Mouse (Mus musculus): ENCODE measurements around the gene Il18. TPM values are rescaled to one million over a fixed set of nuclear protein-coding genes. Genes with fewer than 3 reads are reported as not detected.
A peak's percentile ranks its signal among the peaks of the same experiment; 100 is the strongest.

The Il18 gene
- polyA plus RNA-seq (2015; fragmentation: Nextera tagmentation; extraction: Ambion mirVana): 17.2 and 26.3 TPM in 2 replicates

DNA sequence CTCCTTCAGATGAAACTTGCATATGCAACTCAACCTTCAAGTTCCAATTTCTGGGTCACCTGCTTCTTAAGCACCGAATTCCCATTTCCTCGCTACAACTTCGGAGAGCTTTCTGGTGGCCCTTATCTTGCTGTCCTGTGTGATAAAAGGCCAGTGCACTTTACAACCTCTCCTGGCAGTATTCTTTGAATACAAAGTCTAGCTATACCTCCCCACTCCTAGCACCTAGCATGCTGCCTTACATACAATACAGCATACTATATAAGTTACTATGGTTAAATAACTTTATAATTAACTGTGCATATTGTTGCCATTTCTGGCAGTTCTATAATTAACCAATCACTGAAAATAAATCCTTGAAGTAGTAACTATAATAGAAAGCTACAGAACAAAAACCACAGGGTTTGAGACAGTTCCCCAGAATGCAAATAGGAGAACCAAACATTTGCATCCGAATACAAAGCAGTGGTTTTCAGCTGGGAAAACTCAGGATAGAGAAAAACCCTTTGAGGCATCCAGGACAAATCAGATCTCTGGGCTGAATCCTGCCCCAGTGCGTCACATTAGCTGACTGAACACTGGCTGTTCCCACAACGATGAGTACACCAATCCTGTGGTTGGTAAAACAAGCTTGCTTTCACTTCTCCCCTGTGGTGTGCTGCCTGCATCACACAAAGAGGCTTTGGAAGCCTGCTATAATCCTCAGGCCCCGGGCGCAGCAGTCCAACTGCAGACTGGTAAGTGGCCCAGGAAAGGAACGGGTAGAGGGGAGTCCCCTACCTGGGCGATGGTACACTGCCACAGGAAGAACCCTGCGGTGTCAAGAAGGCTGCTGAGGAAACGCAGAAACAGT lies at the start of gene Il18:
Il18 (plus strand) TSS at position 587 of the 853 bp plus-strand sequence.
- no peaks in the 10 kb centered on the region for H3K9me3 ChIP-seq
- no peaks in the 10 kb centered on the region for H3K36me3 ChIP-seq
- H3K27me3 ChIP-seq: no peaks in the 10 kb centered on the region
- peak within 1 kb of the TSS; percentile 52 for H3K4me2 ChIP-seq
- peak within 1 kb of the TSS; percentile 31 for H3K4me3 ChIP-seq
- peak within 1 kb of the TSS; percentile 36 for H3K9ac ChIP-seq
- peaks cover 10% of the 10 kb centered on the region for H3K4me1 ChIP-seq (replicated peaks)
- peak within 1 kb of the TSS; percentile 85 for H3K27ac ChIP-seq (replicated peaks)
- 23% methylated on average over 12 of the region's 12 CpGs for WGBS
- peak; percentile 87 for ATAC-seq (ENCODE audit: low FRiP score, low read depth)

GRCm38 (mm10) chr9:50505405-50505804 lies 49.2 kb upstream of the Il18 start:
- no peak overlapping the region for H3K27ac ChIP-seq (replicated peaks)
- no peaks in the 10 kb centered on the region for H3K9me3 ChIP-seq
- H3K4me2 ChIP-seq: no peak overlapping the region
- no peaks in the 10 kb centered on the region for H3K4me1 ChIP-seq (replicated peaks)
- 54% methylated on average over 6 of the region's 6 CpGs for WGBS
- no peaks in the 10 kb centered on the region for H3K27me3 ChIP-seq
- no peaks in the 10 kb centered on the region for H3K36me3 ChIP-seq
- no peak overlapping the region for H3K4me3 ChIP-seq
- no peak overlapping the region for H3K9ac ChIP-seq
- ATAC-seq (ENCODE audit: low FRiP score, low read depth): no peak

DNA sequence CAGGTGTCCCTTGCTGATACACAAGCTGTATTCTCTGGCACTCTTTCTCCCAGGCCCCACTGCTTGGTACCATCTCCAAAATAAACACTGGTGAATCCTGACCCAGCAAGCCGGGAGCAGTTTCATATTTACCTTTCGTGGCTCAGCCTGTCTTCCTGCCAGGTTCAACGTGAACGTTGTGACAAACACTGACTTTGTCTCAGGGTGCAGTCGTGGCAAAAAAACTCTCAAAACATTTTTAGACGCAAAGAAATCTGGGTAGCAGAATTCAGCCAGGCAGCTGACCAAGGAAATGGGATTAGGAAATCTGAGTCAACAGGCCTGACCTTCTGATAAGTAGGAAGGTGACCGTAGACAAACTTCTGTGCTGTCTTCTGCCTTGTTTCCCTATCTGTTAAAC lies 47.1 kb upstream of the Il18 start:
- no peak for ATAC-seq (ENCODE audit: low FRiP score, low read depth)
- WGBS: 81% methylated on average over 7 of the region's 7 CpGs
- Histone ChIP-seq H3K4me2 (no peak overlapping the region), H3K9ac (no peak overlapping the region), H3K4me1 (replicated peaks) (no peaks in the 10 kb centered on the region), H3K9me3 (no peaks in the 10 kb centered on the region), H3K36me3 (no peaks in the 10 kb centered on the region), H3K27ac (replicated peaks) (no peak overlapping the region), H3K27me3 (no peaks in the 10 kb centered on the region), H3K4me3 (no peak overlapping the region)

- ATAC-seq (ENCODE audit: low FRiP score, low read depth): no peak
Observed at GRCm38 (mm10) chr9:50515462-50515861, 39.2 kb upstream of the Il18 start.

DNA sequence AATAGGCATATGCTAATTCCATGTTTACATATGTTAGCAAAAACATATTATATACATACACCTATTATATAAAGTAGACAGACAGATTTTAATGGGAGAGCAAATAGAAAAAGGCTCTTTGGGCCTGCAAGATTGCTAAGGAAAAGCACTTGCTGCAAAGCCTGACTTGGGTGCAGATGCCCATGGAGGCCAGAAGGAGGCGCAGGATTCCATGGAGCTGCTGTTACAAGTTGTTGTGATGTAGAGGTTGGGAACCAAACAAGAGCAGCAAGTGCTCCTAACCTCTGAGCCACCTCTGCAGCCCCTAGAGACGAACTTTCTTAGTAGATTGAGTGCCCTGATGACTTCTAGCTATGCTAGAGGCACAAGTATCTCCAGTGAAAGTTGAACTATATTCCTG lies 35.8 kb upstream of the Il18 start:
- Histone ChIP-seq H3K27ac (replicated peaks) (no peak overlapping the region), H3K9ac (no peak overlapping the region), H3K4me3 (no peak overlapping the region), H3K4me1 (replicated peaks) (no peaks in the 10 kb centered on the region), H3K27me3 (no peaks in the 10 kb centered on the region), H3K4me2 (no peak overlapping the region), H3K36me3 (no peaks in the 10 kb centered on the region), H3K9me3 (no peaks in the 10 kb centered on the region)
- WGBS: 19% methylated on average over 2 of the region's 2 CpGs
- no peak for ATAC-seq (ENCODE audit: low FRiP score, low read depth)

More at GRCm38 (mm10) chr9:50515462-50515861, 39.2 kb upstream of the Il18 start:
- WGBS: 86% methylated on average over 5 of the region's 5 CpGs
- Histone ChIP-seq H3K4me1 (replicated peaks) (no peaks in the 10 kb centered on the region), H3K4me3 (no peak overlapping the region), H3K36me3 (no peaks in the 10 kb centered on the region), H3K4me2 (no peak overlapping the region), H3K9ac (no peak overlapping the region), H3K9me3 (no peaks in the 10 kb centered on the region), H3K27ac (replicated peaks) (no peak overlapping the region), H3K27me3 (no peaks in the 10 kb centered on the region)

DNA sequence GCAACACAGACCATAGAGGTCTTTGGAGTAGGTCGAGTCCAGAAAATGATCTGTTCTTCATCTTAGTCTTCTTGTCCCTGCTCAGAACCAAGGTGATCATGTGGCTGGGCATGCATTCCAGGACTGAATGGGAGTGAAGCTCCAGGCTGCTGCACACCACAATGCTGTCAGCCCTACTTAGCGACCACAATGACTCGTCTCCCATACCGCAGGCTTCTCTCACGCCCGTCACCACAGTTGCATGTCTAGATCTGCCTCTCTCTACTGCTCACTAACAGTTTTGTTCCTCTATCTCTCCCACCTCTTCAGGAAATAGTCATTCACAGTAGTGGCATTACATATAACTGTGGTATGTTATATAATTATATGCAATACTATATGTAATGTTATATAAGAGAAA lies 33.9 kb upstream of the Il18 start:
- H3K27ac ChIP-seq (replicated peaks): no peak overlapping the region
- no peak overlapping the region for H3K9ac ChIP-seq
- no peaks in the 10 kb centered on the region for H3K9me3 ChIP-seq
- WGBS: 87% methylated on average over 6 of the region's 6 CpGs
- H3K4me1 ChIP-seq (replicated peaks): no peaks in the 10 kb centered on the region
- H3K4me3 ChIP-seq: no peak overlapping the region
- no peak for ATAC-seq (ENCODE audit: low FRiP score, low read depth)
- no peaks in the 10 kb centered on the region for H3K36me3 ChIP-seq
- H3K27me3 ChIP-seq: no peaks in the 10 kb centered on the region
- no peak overlapping the region for H3K4me2 ChIP-seq

- no peak overlapping the region for H3K4me3 ChIP-seq
- H3K27me3 ChIP-seq: no peaks in the 10 kb centered on the region
- H3K9me3 ChIP-seq: no peaks in the 10 kb centered on the region
- ATAC-seq (ENCODE audit: low FRiP score, low read depth): no peak
- H3K9ac ChIP-seq: no peak overlapping the region
- WGBS: 75% methylated on average over 2 of the region's 2 CpGs
- H3K36me3 ChIP-seq: no peaks in the 10 kb centered on the region
- H3K27ac ChIP-seq (replicated peaks): no peak overlapping the region
- no peak overlapping the region for H3K4me2 ChIP-seq
- 0 out of 2 replicates have a peak, but pooled peaks cover under 1% of the 10 kb centered on the region for H3K4me1 ChIP-seq (replicated peaks)
Observed at GRCm38 (mm10) chr9:50521562-50521961, 33.1 kb upstream of the Il18 start.

- no peak overlapping the region for H3K9ac ChIP-seq
- H3K4me3 ChIP-seq: no peak overlapping the region
- no peaks in the 10 kb centered on the region for H3K9me3 ChIP-seq
- ATAC-seq (ENCODE audit: low FRiP score, low read depth): no peak
- no peaks in the 10 kb centered on the region for H3K27me3 ChIP-seq
- H3K4me1 ChIP-seq (replicated peaks): peaks cover 10% of the 10 kb centered on the region
- 86% methylated on average over 5 of the region's 5 CpGs for WGBS
- H3K36me3 ChIP-seq: no peaks in the 10 kb centered on the region
- no peak overlapping the region for H3K4me2 ChIP-seq
- no peak overlapping the region for H3K27ac ChIP-seq (replicated peaks)
Observed at GRCm38 (mm10) chr9:50522574-50522973, 32.1 kb upstream of the Il18 start.

- H3K4me2 ChIP-seq: no peak overlapping the region
- H3K27ac ChIP-seq (replicated peaks): no peak overlapping the region
- peaks cover 16% of the 10 kb centered on the region for H3K4me1 ChIP-seq (replicated peaks)
- H3K9me3 ChIP-seq: no peaks in the 10 kb centered on the region
- H3K36me3 ChIP-seq: no peaks in the 10 kb centered on the region
- H3K27me3 ChIP-seq: no peaks in the 10 kb centered on the region
- ATAC-seq (ENCODE audit: low FRiP score, low read depth): no peak
- no peak overlapping the region for H3K4me3 ChIP-seq
- 90% methylated on average over 5 of the region's 5 CpGs for WGBS
- no peak overlapping the region for H3K9ac ChIP-seq
Observed at GRCm38 (mm10) chr9:50524936-50525335, 29.7 kb upstream of the Il18 start.

DNA sequence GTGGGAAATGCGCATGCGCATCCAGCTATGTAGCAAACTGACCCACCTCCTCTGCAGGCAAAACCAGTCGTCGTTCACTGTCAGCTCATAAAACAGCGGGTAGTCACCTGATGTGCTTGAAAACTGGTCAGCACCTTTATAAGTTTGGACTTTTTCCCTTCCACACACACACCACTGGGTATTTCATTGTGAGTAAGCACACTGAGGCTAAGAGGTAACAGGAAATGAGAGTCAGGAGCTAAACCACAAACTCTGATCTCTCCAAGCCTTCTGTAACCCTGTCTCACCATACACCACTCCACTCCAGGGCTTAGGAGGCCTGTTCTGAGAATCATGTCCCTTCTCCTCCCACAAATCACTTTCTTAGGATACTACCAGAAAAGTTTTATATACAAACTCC lies 29.0 kb upstream of the Il18 start:
- Histone ChIP-seq H3K9me3 (no peaks in the 10 kb centered on the region), H3K27me3 (no peaks in the 10 kb centered on the region), H3K36me3 (no peaks in the 10 kb centered on the region), H3K4me1 (replicated peaks) (peaks cover 16% of the 10 kb centered on the region), H3K27ac (replicated peaks) (no peak overlapping the region), H3K4me3 (no peak overlapping the region), H3K9ac (no peak overlapping the region), H3K4me2 (no peak overlapping the region)
- ATAC-seq (ENCODE audit: low FRiP score, low read depth): no peak
- WGBS: 86% methylated on average over 5 of the region's 5 CpGs

GRCm38 (mm10) chr9:50527860-50528259 lies 26.8 kb upstream of the Il18 start:
- H3K36me3 ChIP-seq: no peaks in the 10 kb centered on the region
- peak overlapping the region; percentile 62 for H3K4me2 ChIP-seq
- ATAC-seq (ENCODE audit: low FRiP score, low read depth): 0 out of 2 replicates have a peak, but pooled peaks have one; percentile 42
- H3K4me3 ChIP-seq: peak overlapping the region; percentile 70
- H3K9ac ChIP-seq: peak overlapping the region; percentile 52
- H3K27me3 ChIP-seq: no peaks in the 10 kb centered on the region
- H3K9me3 ChIP-seq: no peaks in the 10 kb centered on the region
- WGBS: 51% methylated on average over 7 of the region's 7 CpGs
- 0 out of 2 replicates have a peak overlapping the region, but pooled peaks have one; percentile 87 for H3K27ac ChIP-seq (replicated peaks)
- H3K4me1 ChIP-seq (replicated peaks): peaks cover 16% of the 10 kb centered on the region

DNA sequence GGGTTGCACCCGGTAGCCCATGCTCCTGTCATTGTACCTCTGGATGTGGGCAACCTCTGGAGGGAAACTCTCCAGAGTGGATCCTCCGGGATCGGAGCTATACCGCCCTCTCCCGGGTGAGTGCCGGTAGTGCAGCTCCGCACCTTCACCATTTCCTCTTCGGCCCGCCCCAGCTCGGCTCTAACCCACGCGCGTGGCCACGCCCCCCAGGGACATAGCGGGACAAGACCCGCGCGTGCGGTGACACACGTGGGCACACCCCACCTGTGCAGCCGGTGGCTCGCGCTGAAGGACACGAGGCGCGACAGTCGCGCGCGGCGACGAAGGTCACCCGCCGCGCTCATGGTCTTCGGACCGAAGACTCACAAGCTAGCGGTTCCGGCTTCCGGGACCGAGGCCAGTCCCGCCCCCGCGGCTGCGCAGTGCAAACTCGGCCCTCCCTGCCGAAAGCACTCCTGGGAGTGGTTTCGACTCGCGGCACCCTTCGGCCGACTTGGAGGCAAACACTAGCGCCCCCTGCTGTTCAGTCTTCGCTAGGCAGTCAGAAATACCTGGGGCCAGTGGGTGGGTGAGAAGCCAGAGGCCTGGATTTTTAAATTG lies 26.2 kb upstream of the Il18 start, which contains the start of gene Pts:
Pts (minus strand) TSS at position 432 of the 600 bp plus-strand sequence.
- Histone ChIP-seq H3K9me3 (no peaks in the 10 kb centered on the region), H3K36me3 (no peaks in the 10 kb centered on the region)
- ATAC-seq (ENCODE audit: low FRiP score, low read depth): peak; percentile 99

More for the DNA sequence above, 26.2 kb upstream of the Il18 start, which contains the start of gene Pts:
- Histone ChIP-seq H3K27me3 (no peaks in the 10 kb centered on the region), H3K9ac (peak within 1 kb of the TSS; percentile 52), H3K4me1 (replicated peaks) (peaks cover 16% of the 10 kb centered on the region), H3K4me3 (peak within 1 kb of the TSS; percentile 70), H3K4me2 (peak within 1 kb of the TSS; percentile 62), H3K27ac (replicated peaks) (peak within 1 kb of the TSS; percentile 87)
- WGBS: under 1% methylated on average over 54 of the region's 54 CpGs
